Comparison of ENCODE assay signal across 12 mouse cellular contexts in genomic region chr12:109596232-109596631, GRCm38 (mm10). TPM values are rescaled to one million over a fixed set of nuclear protein-coding genes. Genes with fewer than 3 reads are reported as not detected.
DNase-seq lines count a peak whose midpoint lies in the region; ATAC-seq and TF ChIP-seq lines count a peak whose summit lies in the region.
"Had no signal": no experiment of that assay in that cellular context is flagged by ENCODE, and none has a peak within 500 bp of the region (broad histone marks: within the 10 kb centered on the region; RNA-seq: fewer than 3 reads in every experiment).

No protein-coding gene starts in this region.

- WGBS in heart, embryonic 12.5 days, result 43% methylated on average over 8 of the region's 8 CpGs
- 27% methylated on average over 8 of the region's 8 CpGs for WGBS in lung, embryonic 14.5 days
- WGBS in lung, adult 2 months, result 42% methylated on average over 8 of the region's 8 CpGs
- WGBS in embryonic facial prominence, embryonic 10.5 days, result 26% methylated on average over 8 of the region's 8 CpGs
- WGBS in olfactory bulb, adult 2 months, result 6% methylated on average over 8 of the region's 8 CpGs

- H3K4me2 ChIP-seq in heart, embryonic 12.5 days, result no peak overlapping the region
- peak overlapping the region; percentile 29; the same call in 1 of the 2 replicates for H3K4me2 ChIP-seq in lung, embryonic 14.5 days

- no peak for TF ChIP-seq CTCF in lung, embryonic 14.5 days (IDR thresholded peaks at IDR 0.05; ENCODE audit: low read depth)
- TF ChIP-seq CTCF in lung, adult 2 months (IDR thresholded peaks at IDR 0.05; ENCODE audit: insufficient read depth, low read length), result no peak
- TF ChIP-seq CTCF in olfactory bulb, adult 2 months (IDR thresholded peaks at IDR 0.05; ENCODE audit: insufficient read depth, low read depth, low read length), result no peak

- H3K27ac ChIP-seq in heart, embryonic 12.5 days (ENCODE audit: poor library complexity, severe bottlenecking), result peak overlapping the region; percentile 47; the same call in 1 of the 2 replicates
- peak overlapping the region; percentile 85 for H3K27ac ChIP-seq in lung, embryonic 14.5 days (ENCODE audit: low read depth)
- peak overlapping the region; percentile 85 for H3K27ac ChIP-seq in embryonic facial prominence, embryonic 10.5 days (replicated peaks)
- peak overlapping the region; percentile 20; the same call in 1 of the 2 replicates for H3K27ac ChIP-seq in olfactory bulb, adult 2 months (ENCODE audit: insufficient read depth, low read depth, low read length)

- H3K4me1 ChIP-seq in heart, embryonic 12.5 days (replicated peaks), result peaks cover 26% of the 10 kb centered on the region
- H3K4me1 ChIP-seq in lung, embryonic 14.5 days (ENCODE audit: insufficient read depth), result peaks cover 11% of the 10 kb centered on the region
- H3K4me1 ChIP-seq in lung, adult 2 months (ENCODE audit: control insufficient read depth, insufficient read depth, low read length), result no peaks in the 10 kb centered on the region
- H3K4me1 ChIP-seq in embryonic facial prominence, embryonic 10.5 days, result peaks cover 24% of the 10 kb centered on the region
- H3K4me1 ChIP-seq in olfactory bulb, adult 2 months (ENCODE audit: control insufficient read depth, insufficient read depth, low read length), result peaks cover 9% of the 10 kb centered on the region

- peaks cover 3% of the 10 kb centered on the region; the same call in 1 of the 2 replicates for H3K9me3 ChIP-seq in heart, embryonic 12.5 days (replicated peaks)
- no peaks in the 10 kb centered on the region for H3K9me3 ChIP-seq in lung, embryonic 14.5 days (ENCODE audit: low read depth, low read length)
- H3K9me3 ChIP-seq in embryonic facial prominence, embryonic 10.5 days, result 0 out of 2 replicates have a peak, but pooled peaks cover 12% of the 10 kb centered on the region

- TF ChIP-seq POLR2A in lung, adult 2 months (IDR thresholded peaks at IDR 0.05; ENCODE audit: borderline replicate concordance, extremely low read depth, low read depth, low read length), result no peak
- TF ChIP-seq POLR2A in olfactory bulb, adult 2 months (IDR thresholded peaks at IDR 0.05; ENCODE audit: insufficient read depth, low read depth, low read length), result no peak

- intact Hi-C loops in heart, postnatal 25 days (cut with DNase I), result no loop called here

- ATAC-seq in heart, embryonic 12.5 days (ENCODE audit: insufficient number of reproducible peaks, low FRiP score), result 0 out of 2 replicates have a peak, but pooled peaks have one; percentile 18
- ATAC-seq in lung, embryonic 14.5 days (ENCODE audit: insufficient read depth), result peak; percentile 57

- H3K9ac ChIP-seq in heart, embryonic 12.5 days, result no peak overlapping the region
- no peak overlapping the region for H3K9ac ChIP-seq in lung, embryonic 14.5 days

- H3K36me3 ChIP-seq in heart, embryonic 12.5 days, result peaks cover 46% of the 10 kb centered on the region
- peaks cover 47% of the 10 kb centered on the region for H3K36me3 ChIP-seq in lung, embryonic 14.5 days (ENCODE audit: insufficient read depth)
- H3K36me3 ChIP-seq in embryonic facial prominence, embryonic 10.5 days (replicated peaks), result peaks cover 77% of the 10 kb centered on the region

- no peak for DNase-seq in heart, postnatal 25 days (ENCODE audit: low spot score)
- DNase-seq in lung, embryonic 14.5 days, result peak; percentile 89
- no peak for DNase-seq in lung, adult 2 months
- DNase-seq in embryonic facial prominence, embryonic 10.5 days (ENCODE audit: low spot score), result peak; percentile 73
- DNase-seq in adrenal gland, postnatal 25 days, result no peak
- no peak for DNase-seq in cerebellum, adult 9-11 months
- DNase-seq: layer of hippocampus, adult 9-11 months; right cerebral cortex, postnatal 25 days had no signal

- no peak overlapping the region for H3K4me3 ChIP-seq in heart, embryonic 12.5 days
- H3K4me3 ChIP-seq in lung, embryonic 14.5 days (ENCODE audit: low read depth, low read length), result no peak overlapping the region
- H3K4me3 ChIP-seq in lung, adult 2 months (replicated peaks; ENCODE audit: extremely low read depth, low read depth, low read length), result no peak overlapping the region
- H3K4me3 ChIP-seq in embryonic facial prominence, embryonic 10.5 days, result no peak overlapping the region
- H3K4me3 ChIP-seq in olfactory bulb, adult 2 months (ENCODE audit: insufficient read depth, low read depth, low read length), result no peak overlapping the region

- H3K27me3 ChIP-seq in heart, embryonic 12.5 days (replicated peaks), result 0 out of 2 replicates have a peak, but pooled peaks cover under 1% of the 10 kb centered on the region
- H3K27me3 ChIP-seq in lung, embryonic 14.5 days (ENCODE audit: insufficient read depth, low read length), result no peaks in the 10 kb centered on the region
- no peaks in the 10 kb centered on the region for H3K27me3 ChIP-seq in embryonic facial prominence, embryonic 10.5 days (replicated peaks; ENCODE audit: low read depth, poor library complexity, severe bottlenecking)
- H3K27me3 ChIP-seq: CH12.LX had no signal

RNA-seq across cellular contexts. Expression of gene Rtl1, which starts 3.9 kb away (rescaled TPM):
- 0.34 and 0.54 TPM in 2 replicates for polyA plus RNA-seq in heart, embryonic 12.5 days (2016; fragmentation: Nextera tagmentation; extraction: Ambion mirVana)
- total RNA-seq in heart, postnatal 25 days (2021), result under 1 TPM; 0.14 to 0.16 TPM
- 1.1 and 1.3 TPM in 2 replicates for polyA plus RNA-seq in lung, embryonic 14.5 days (2014; fragmentation: Nextera tagmentation; extraction: Ambion mirVana)
- polyA plus RNA-seq in lung, adult 2 months (2012; rRNA removed), result 0.02 TPM in 1 of 2 replicates, not detected in the other
- 0.87 and 0.88 TPM in 2 replicates for polyA plus RNA-seq in embryonic facial prominence, embryonic 10.5 days (2016; fragmentation: Nextera tagmentation; extraction: Ambion mirVana)
- polyA plus RNA-seq in olfactory bulb, adult 2 months (2012; ENCODE audit: insufficient read depth, insufficient read length, low replicate concordance, missing spikeins), result not detected in 2 replicates
- 2.9 and 3.1 TPM in 2 replicates for total RNA-seq in adrenal gland, postnatal 25 days (2021)
- total RNA-seq: CH12.LX; hematopoietic stem cell, adult 5-6 weeks had no signal

Comparison
In these comparisons a context has a peak if more than half of its experiments do, and no peak if none do; other contexts are left out.
1. DNase-seq: peak in lung, embryonic 14.5 days (single experiment) and embryonic facial prominence, embryonic 10.5 days (single experiment); none in heart, postnatal 25 days (single experiment), lung, adult 2 months (single experiment), adrenal gland, postnatal 25 days (single experiment) and cerebellum, adult 9-11 months (single experiment).
2. H3K27ac ChIP-seq: peak in every context shown above with its lines; median percentile 85 in lung, embryonic 14.5 days; 85 in embryonic facial prominence, embryonic 10.5 days; 47 in heart, embryonic 12.5 days; 20 in olfactory bulb, adult 2 months.